Mouse (Mus musculus): ENCODE measurements at regions not wholly inside any gene's neighbourhood (a gene's known extent, or its start where the extent isn't known, plus 50 kb on each side); places are given as distances from the start of the nearest gene placed in this dataset.

DNA sequence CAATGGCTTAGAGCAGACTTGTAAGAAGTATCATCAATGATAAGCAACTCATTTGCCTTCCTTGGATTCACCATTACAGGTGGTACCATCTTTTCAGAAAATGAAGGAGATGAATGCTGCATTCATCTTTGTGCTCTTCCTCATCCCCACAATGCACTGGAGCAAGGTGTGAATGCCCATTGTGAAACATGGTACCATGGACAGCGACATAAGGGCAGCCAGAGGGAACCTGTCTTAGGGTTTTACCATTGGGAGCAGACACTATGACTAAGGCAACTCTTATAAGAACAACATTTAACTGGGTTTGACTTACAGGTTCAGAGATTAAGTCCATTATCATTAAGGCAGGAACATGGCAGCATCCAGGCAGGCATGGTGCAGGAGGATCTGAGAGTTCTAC is 60.1 kb upstream of the Kcnj6 start:
- TF ChIP-seq EP300 (IDR thresholded peaks at IDR 0.05; ENCODE audit: low read depth) (no peak), CTCF (IDR thresholded peaks at IDR 0.05; ENCODE audit: low read depth) (no peak)
- 21% methylated on average over 1 of the region's 1 CpGs for WGBS (ENCODE audit: insufficient replicate concordance)
- Histone ChIP-seq H3K4me2 (ENCODE audit: low read depth, low read length) (no peak overlapping the region), H3K27ac (ENCODE audit: low read depth) (no peak overlapping the region), H3K4me1 (ENCODE audit: insufficient read depth) (no peaks in the 10 kb centered on the region), H3K9me3 (ENCODE audit: low read length) (no peaks in the 10 kb centered on the region), H3K27me3 (ENCODE audit: insufficient read depth, low read length) (no peaks in the 10 kb centered on the region), H3K9ac (replicated peaks) (no peak overlapping the region), H3K4me3 (ENCODE audit: low read depth, low read length) (no peak overlapping the region), H3K36me3 (replicated peaks; ENCODE audit: insufficient read depth, low read length) (no peaks in the 10 kb centered on the region)
- ATAC-seq (no peak), DNase-seq (no peak)

DNA sequence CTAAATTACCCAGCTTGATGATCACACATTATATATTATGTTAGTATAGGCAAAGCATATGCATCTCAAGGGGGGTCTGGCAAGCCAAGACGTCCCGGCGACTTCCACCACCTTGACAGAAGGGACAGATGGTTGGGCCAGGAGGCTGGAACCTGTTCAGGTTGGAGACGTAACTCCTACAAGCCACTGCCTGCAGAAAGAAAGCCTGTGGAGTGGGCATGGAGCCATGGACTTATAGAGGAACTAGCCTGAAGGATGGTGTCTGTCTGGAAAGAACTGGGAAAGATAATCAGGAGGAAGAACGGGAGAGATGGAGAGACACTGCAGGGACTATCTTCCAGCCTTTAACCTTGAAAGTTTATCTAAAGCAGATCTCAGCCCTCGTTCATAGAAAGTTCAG is 66.9 kb upstream of the Kcnj6 start:
- Histone ChIP-seq H3K4me1 (ENCODE audit: insufficient read depth) (no peaks in the 10 kb centered on the region), H3K4me2 (ENCODE audit: low read depth, low read length) (no peak overlapping the region), H3K4me3 (ENCODE audit: low read depth, low read length) (no peak overlapping the region), H3K9me3 (ENCODE audit: low read length) (no peaks in the 10 kb centered on the region), H3K27me3 (ENCODE audit: insufficient read depth, low read length) (no peaks in the 10 kb centered on the region), H3K27ac (ENCODE audit: low read depth) (no peak overlapping the region), H3K9ac (replicated peaks) (no peak overlapping the region), H3K36me3 (replicated peaks; ENCODE audit: insufficient read depth, low read length) (no peaks in the 10 kb centered on the region)
- no peak for DNase-seq
- 70% methylated on average over 6 of the region's 6 CpGs for WGBS (ENCODE audit: insufficient replicate concordance)
- no peak for TF ChIP-seq CTCF (IDR thresholded peaks at IDR 0.05; ENCODE audit: low read depth)
- no peak for TF ChIP-seq EP300 (IDR thresholded peaks at IDR 0.05; ENCODE audit: low read depth)
- ATAC-seq, result no peak

DNA sequence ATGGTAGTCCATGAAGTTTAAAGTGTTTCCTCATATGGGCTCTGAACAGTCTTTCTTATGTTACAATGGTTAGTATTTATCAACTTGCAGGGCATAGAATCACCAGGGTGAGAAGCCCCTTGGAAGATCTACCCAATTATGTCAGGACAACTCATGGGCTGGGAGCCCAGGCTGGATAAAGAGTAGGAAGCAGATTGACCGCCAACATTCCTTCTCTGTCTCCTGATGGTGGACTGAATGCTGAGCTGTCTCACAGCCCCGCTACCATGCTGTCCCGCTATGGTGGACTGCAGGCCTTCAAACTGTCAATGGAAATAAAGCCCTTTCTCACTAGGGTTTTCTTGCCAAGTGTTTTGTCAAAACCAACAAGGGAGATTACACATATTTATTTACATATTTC is 69.2 kb upstream of the Kcnj6 start:
- TF ChIP-seq EP300 (IDR thresholded peaks at IDR 0.05; ENCODE audit: low read depth), result no peak
- TF ChIP-seq CTCF (IDR thresholded peaks at IDR 0.05; ENCODE audit: low read depth), result no peak
- no peak for ATAC-seq
- no peak for DNase-seq
- no peaks in the 10 kb centered on the region for H3K4me1 ChIP-seq (ENCODE audit: insufficient read depth)
- 80% methylated on average over 3 of the region's 3 CpGs for WGBS (ENCODE audit: insufficient replicate concordance)
- no peak overlapping the region for H3K27ac ChIP-seq (ENCODE audit: low read depth)
- H3K4me3 ChIP-seq (ENCODE audit: low read depth, low read length), result no peak overlapping the region
- H3K9ac ChIP-seq (replicated peaks), result no peak overlapping the region
- H3K27me3 ChIP-seq (ENCODE audit: insufficient read depth, low read length), result no peaks in the 10 kb centered on the region
- H3K9me3 ChIP-seq (ENCODE audit: low read length), result no peaks in the 10 kb centered on the region
- H3K36me3 ChIP-seq (replicated peaks; ENCODE audit: insufficient read depth, low read length), result no peaks in the 10 kb centered on the region
- H3K4me2 ChIP-seq (ENCODE audit: low read depth, low read length), result no peak overlapping the region

DNA sequence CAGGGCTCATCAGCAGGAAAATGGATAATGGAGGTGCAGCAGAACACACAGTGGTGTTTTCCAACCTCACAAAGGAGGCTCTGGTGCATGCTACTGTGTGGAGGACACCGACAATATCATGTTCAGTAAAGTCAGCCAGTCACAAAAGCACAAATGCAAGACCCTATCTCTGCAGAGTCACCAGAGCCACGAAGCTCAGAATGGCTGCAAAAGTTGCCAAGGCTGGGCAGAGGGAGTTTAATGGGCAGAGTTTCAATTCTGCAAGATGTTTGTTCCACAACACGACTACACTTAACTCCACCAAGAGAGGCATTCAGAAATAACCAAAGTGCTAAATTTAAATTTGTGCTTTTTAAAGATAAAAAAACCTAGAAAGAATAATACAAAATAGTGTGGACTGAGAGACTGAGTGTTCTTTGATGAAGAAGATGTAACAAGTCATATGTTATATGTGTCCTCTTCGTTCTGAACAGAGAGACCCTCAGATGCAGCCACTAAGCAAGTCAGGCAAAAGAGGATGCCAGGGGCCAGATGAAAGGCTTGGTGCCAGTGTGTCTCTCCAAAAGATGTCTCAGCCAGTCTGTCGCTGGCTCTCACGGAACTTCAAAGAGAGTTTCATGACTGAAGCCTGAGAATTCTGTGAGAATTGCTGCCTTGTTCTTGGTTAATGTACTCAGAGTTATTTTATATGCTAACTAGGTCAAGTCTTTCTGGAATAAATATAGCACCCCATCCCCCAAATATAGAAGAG is 95.1 kb upstream of the Kcnj6 start:
- DNase-seq (no peak), ATAC-seq (no peak)
- no peak overlapping the region for H3K9ac ChIP-seq (replicated peaks)
- no peak for TF ChIP-seq EP300 (IDR thresholded peaks at IDR 0.05; ENCODE audit: low read depth)
- TF ChIP-seq CTCF (IDR thresholded peaks at IDR 0.05; ENCODE audit: low read depth), result no peak
- no peaks in the 10 kb centered on the region for H3K9me3 ChIP-seq (ENCODE audit: low read length)
- H3K27ac ChIP-seq (ENCODE audit: low read depth), result no peak overlapping the region
- H3K4me3 ChIP-seq (ENCODE audit: low read depth, low read length), result no peak overlapping the region
- H3K4me2 ChIP-seq (ENCODE audit: low read depth, low read length), result no peak overlapping the region
- H3K27me3 ChIP-seq (ENCODE audit: insufficient read depth, low read length), result no peaks in the 10 kb centered on the region
- no peaks in the 10 kb centered on the region for H3K36me3 ChIP-seq (replicated peaks; ENCODE audit: insufficient read depth, low read length)
- no peaks in the 10 kb centered on the region for H3K4me1 ChIP-seq (ENCODE audit: insufficient read depth)
- 70% methylated on average over 6 of the region's 6 CpGs for WGBS (ENCODE audit: insufficient replicate concordance)

DNA sequence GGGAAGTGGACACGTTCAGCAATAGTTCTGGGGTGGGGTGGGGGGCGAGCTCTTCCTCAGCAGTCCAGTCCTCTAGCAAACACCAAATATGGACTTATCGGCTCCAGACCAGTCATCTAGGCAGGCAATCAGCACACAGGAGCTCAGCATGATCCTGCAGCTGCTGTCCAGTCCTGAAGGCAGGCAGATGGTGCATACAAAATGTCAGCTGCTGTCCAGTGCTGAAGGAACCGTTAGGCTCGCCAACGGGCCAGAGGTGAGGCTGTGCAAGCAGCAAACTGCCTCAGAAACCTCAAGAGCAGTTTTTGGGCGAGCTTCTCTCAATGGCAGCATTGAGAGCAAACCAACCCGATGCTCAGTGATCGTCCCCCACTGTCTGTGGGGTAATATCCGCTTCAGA is 96.3 kb upstream of the Kcnj6 start:
- ATAC-seq (no peak), DNase-seq (peak; percentile 41)
- Histone ChIP-seq H3K27me3 (ENCODE audit: insufficient read depth, low read length) (no peaks in the 10 kb centered on the region), H3K4me1 (ENCODE audit: insufficient read depth) (no peaks in the 10 kb centered on the region), H3K4me2 (ENCODE audit: low read depth, low read length) (no peak overlapping the region), H3K27ac (ENCODE audit: low read depth) (no peak overlapping the region), H3K36me3 (replicated peaks; ENCODE audit: insufficient read depth, low read length) (no peaks in the 10 kb centered on the region), H3K9ac (replicated peaks) (no peak overlapping the region), H3K4me3 (ENCODE audit: low read depth, low read length) (no peak overlapping the region), H3K9me3 (ENCODE audit: low read length) (no peaks in the 10 kb centered on the region)
- TF ChIP-seq EP300 (IDR thresholded peaks at IDR 0.05; ENCODE audit: low read depth) (no peak), CTCF (IDR thresholded peaks at IDR 0.05; ENCODE audit: low read depth) (no peak)
- 28% methylated on average over 10 of the region's 10 CpGs for WGBS (ENCODE audit: insufficient replicate concordance)

DNA sequence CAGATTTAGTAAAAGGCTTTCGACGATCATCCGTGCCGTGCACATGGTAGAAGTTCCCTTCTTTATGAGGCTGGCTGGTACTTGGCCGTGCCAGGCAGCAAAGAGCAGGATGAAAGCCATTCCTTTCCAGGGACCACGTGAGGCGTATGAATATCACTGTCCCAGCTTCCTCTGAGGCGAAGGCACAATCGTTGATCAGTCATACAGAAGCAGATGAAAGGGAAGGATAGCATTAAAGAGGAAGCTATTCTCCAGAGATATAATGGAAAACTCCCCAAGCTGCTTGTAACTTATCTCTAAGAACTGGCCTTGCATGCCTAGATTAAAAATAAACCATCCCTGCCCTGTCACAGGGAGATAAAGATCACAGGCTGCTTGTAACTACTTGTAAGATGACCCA is 103.5 kb upstream of the Kcnj6 start:
- Histone ChIP-seq H3K36me3 (replicated peaks; ENCODE audit: insufficient read depth, low read length) (no peaks in the 10 kb centered on the region), H3K9me3 (ENCODE audit: low read length) (no peaks in the 10 kb centered on the region), H3K4me1 (ENCODE audit: insufficient read depth) (no peaks in the 10 kb centered on the region), H3K4me2 (ENCODE audit: low read depth, low read length) (no peak overlapping the region), H3K27ac (ENCODE audit: low read depth) (no peak overlapping the region), H3K27me3 (ENCODE audit: insufficient read depth, low read length) (no peaks in the 10 kb centered on the region), H3K4me3 (ENCODE audit: low read depth, low read length) (no peak overlapping the region), H3K9ac (replicated peaks) (no peak overlapping the region)
- TF ChIP-seq CTCF (IDR thresholded peaks at IDR 0.05; ENCODE audit: low read depth) (no peak), EP300 (IDR thresholded peaks at IDR 0.05; ENCODE audit: low read depth) (no peak)
- DNase-seq, result no peak
- ATAC-seq, result no peak
- WGBS (ENCODE audit: insufficient replicate concordance), result 58% methylated on average over 9 of the region's 9 CpGs
